Mouse (Mus musculus) C2C12 (cell line): ENCODE results near the gene Zglp1. TPM values are rescaled to one million over a fixed set of nuclear protein-coding genes. Genes with fewer than 3 reads are reported as not detected.
"Not testable (repeated sequence)": the region's sequence is repeated elsewhere in the genome, so short reads cannot be mapped to it uniquely, and the experiment has no call there.

ENCODE experiments used
- H3K27me3 ChIP-seq: one replicate; pipeline ENCODE4 v1.6.1; 2011; ENCODE audit not compliant: control insufficient read depth, insufficient read depth, insufficient read length
- H3K36me3 ChIP-seq: one replicate; pipeline ENCODE4 v1.6.1; 2011; ENCODE audit not compliant: control insufficient read depth, insufficient read depth
- H3K4me3 ChIP-seq: one replicate; pipeline ENCODE4 v1.5.1; 2011; ENCODE audit warnings: mild to moderate bottlenecking, control low read depth; ENCODE audit not compliant: poor library complexity, insufficient read depth, severe bottlenecking
- H3K79me2 ChIP-seq: one replicate; pipeline ENCODE4 v1.6.1; 2011; ENCODE audit not compliant: control insufficient read depth, insufficient read depth
- H3K79me3 ChIP-seq: one replicate; pipeline ENCODE4 v1.6.1; 2011; ENCODE audit warnings: low read depth, control low read depth
- H3ac ChIP-seq: one replicate; pipeline ENCODE3; 2011; ENCODE audit warnings: low read depth; ENCODE audit not compliant: control insufficient read depth, insufficient read length
- CEBPB ChIP-seq: IDR thresholded peaks from one replicate; pipeline ENCODE4 v1.6.1; 2011; ENCODE audit warnings: low read depth, mild to moderate bottlenecking, control low read depth, moderate library complexity
- CTCF ChIP-seq: IDR thresholded peaks from one replicate; pipeline ENCODE4 v1.5.1; 2011; ENCODE audit not compliant: control insufficient read depth, insufficient read depth, insufficient read length
- FOSL1 ChIP-seq: IDR thresholded peaks from one replicate; pipeline ENCODE4 v1.8.0; 2011; ENCODE audit warnings: mild to moderate bottlenecking, low read length; ENCODE audit not compliant: poor library complexity, insufficient read depth, severe bottlenecking
- MAX ChIP-seq: IDR thresholded peaks from one replicate; pipeline ENCODE4 v1.6.1; 2011; ENCODE audit warnings: mild to moderate bottlenecking, control low read depth
- MYOD1 ChIP-seq: IDR thresholded peaks from one replicate; pipeline ENCODE4 v1.6.1; 2011; ENCODE audit warnings: low read depth; ENCODE audit not compliant: control insufficient read depth, insufficient read length
- MYOG ChIP-seq: IDR thresholded peaks from one replicate; pipeline ENCODE4 v1.6.1; 2011; ENCODE audit not compliant: control insufficient read depth, insufficient read length; ENCODE audit errors: extremely low read depth
- USF1 ChIP-seq: IDR thresholded peaks from one replicate; pipeline ENCODE4 v1.6.1; 2011; ENCODE audit warnings: low read depth, mild to moderate bottlenecking, control low read depth, moderate library complexity
- polyA plus RNA-seq: library from polyadenylated mRNA; unstranded; fragments of >200 nt; fragmentation: generic; extraction: Trizol; gene quantifications from one replicate; pipeline ENCODE4 v1.2.1, GENCODE M21; 2012; ENCODE audit warnings: missing spikeins

Zglp1 gene
- polyA plus RNA-seq, 1 experiment, result 0.43 TPM

- H3K4me3 ChIP-seq, result no peak overlapping the region
- TF ChIP-seq CEBPB, result no peak
- no peak for TF ChIP-seq CTCF
- TF ChIP-seq FOSL1, result no peak
- no peak for TF ChIP-seq MYOD1
- TF ChIP-seq MAX, result no peak
- H3K36me3 ChIP-seq, result no peaks in the 10 kb centered on the region
- H3ac ChIP-seq, result no peak overlapping the region
- no peaks in the 10 kb centered on the region for H3K79me3 ChIP-seq
- H3K79me2 ChIP-seq, result no peaks in the 10 kb centered on the region
- peaks cover 3% of the 10 kb centered on the region for H3K27me3 ChIP-seq
These were observed 21.7 kb downstream of the Zglp1 start for GRCm38 (mm10) chr9:21045235-21045634.

GRCm38 (mm10) chr9:21044785-21045184 is 22.1 kb downstream of the Zglp1 start:
- H3K36me3 ChIP-seq, H3ac ChIP-seq, H3K79me2 ChIP-seq, H3K4me3 ChIP-seq, H3K27me3 ChIP-seq, H3K79me3 ChIP-seq: not testable (repeated sequence)

GRCm38 (mm10) chr9:21043563-21043962 is 23.3 kb downstream of the Zglp1 start:
- Histone ChIP-seq H3ac (no peak overlapping the region), H3K36me3 (no peaks in the 10 kb centered on the region), H3K4me3 (no peak overlapping the region), H3K27me3 (peaks cover 7% of the 10 kb centered on the region), H3K79me3 (no peaks in the 10 kb centered on the region), H3K79me2 (no peaks in the 10 kb centered on the region)
- TF ChIP-seq MYOD1 (no peak), USF1 (no peak), CTCF (no peak), MAX (no peak), CEBPB (no peak), MYOG (no peak), FOSL1 (no peak)

- TF ChIP-seq USF1, result no peak
- H3K79me3 ChIP-seq, result no peaks in the 10 kb centered on the region
- H3K27me3 ChIP-seq, result peaks cover 29% of the 10 kb centered on the region
- H3K4me3 ChIP-seq, result no peak overlapping the region
- H3K36me3 ChIP-seq, result no peaks in the 10 kb centered on the region
- no peaks in the 10 kb centered on the region for H3K79me2 ChIP-seq
- H3ac ChIP-seq, result no peak overlapping the region
These were observed 25.6 kb downstream of the Zglp1 start for GRCm38 (mm10) chr9:21041308-21041707.

GRCm38 (mm10) chr9:21039779-21040178 is 27.1 kb downstream of the Zglp1 start:
- peaks cover 39% of the 10 kb centered on the region for H3K27me3 ChIP-seq
- no peak overlapping the region for H3K4me3 ChIP-seq
- H3ac ChIP-seq, result no peak overlapping the region
- no peaks in the 10 kb centered on the region for H3K79me2 ChIP-seq
- H3K36me3 ChIP-seq, result no peaks in the 10 kb centered on the region
- TF ChIP-seq USF1, result no peak
- no peak for TF ChIP-seq CTCF
- TF ChIP-seq MAX, result no peak
- no peak for TF ChIP-seq MYOD1
- TF ChIP-seq CEBPB, result no peak
- no peak for TF ChIP-seq MYOG
- TF ChIP-seq FOSL1, result no peak
- no peaks in the 10 kb centered on the region for H3K79me3 ChIP-seq

GRCm38 (mm10) chr9:21037481-21037891 is 29.4 kb downstream of the Zglp1 start:
- H3K4me3 ChIP-seq, result no peak overlapping the region
- H3K36me3 ChIP-seq, result no peaks in the 10 kb centered on the region
- TF ChIP-seq CTCF (no peak), USF1 (no peak), MYOD1 (no peak), MYOG (no peak), CEBPB (no peak), FOSL1 (no peak), MAX (no peak)
- peaks cover 39% of the 10 kb centered on the region for H3K27me3 ChIP-seq
- no peak overlapping the region for H3ac ChIP-seq
- H3K79me3 ChIP-seq, result no peaks in the 10 kb centered on the region
- H3K79me2 ChIP-seq, result no peaks in the 10 kb centered on the region
